Mouse (Mus musculus): Measurements from ENCODE around the gene Eif3i. TPM values are rescaled to one million over a fixed set of nuclear protein-coding genes. Genes with fewer than 3 reads are reported as not detected.

Eif3i gene
- 131 and 152 TPM in 2 replicates for polyA plus RNA-seq (2012)

DNA sequence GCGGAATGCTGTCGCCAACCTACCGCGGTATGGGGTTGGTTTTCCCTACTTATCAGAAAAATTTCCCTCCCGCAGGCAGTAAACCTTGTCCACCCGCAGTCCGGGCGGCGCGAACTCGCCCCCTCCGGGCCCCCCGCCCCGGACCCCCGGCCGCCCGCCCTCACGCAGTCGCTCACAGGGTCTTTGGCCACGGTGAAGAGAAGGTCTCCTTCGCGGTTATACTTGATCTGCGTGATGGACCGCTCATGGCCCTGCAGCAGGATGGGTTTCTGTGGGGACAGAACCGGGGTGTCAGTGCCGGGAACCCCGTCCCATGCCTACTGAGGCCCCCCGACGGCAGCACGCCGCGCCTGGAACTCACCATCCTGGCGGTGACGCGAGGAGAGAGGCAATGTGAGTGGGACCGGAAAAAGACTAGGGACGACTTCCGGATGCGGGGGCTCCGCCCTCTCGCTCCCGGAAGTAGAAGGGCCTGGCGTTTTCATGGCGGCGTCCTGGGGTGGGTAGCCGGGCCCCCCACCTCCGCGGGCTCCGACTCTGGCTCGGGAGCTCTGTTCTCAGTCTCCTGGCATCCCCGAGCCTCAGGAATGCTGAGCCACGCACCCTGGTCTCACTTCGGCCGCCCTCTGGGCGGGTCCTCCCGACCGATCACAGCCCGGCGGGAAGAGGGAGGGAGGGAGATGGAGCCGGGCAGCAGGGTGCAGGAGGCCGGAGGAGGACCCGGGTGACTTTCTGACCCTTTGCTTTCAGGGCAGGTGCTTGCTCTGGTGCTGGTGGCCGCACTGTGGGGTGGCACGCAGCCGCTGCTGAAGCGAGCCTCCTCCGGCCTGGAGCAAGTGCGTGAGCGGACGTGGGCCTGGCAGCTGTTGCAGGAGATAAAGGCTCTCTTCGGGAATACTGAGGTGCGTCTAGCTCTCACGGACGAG lies at the start of gene Eif3i, which contains the start of gene Tmem234:
Eif3i (minus strand) TSS at position 416 of the 926 bp plus-strand sequence.
Tmem234 (plus strand) TSS at position 436 of the 926 bp plus-strand sequence.

DNA sequence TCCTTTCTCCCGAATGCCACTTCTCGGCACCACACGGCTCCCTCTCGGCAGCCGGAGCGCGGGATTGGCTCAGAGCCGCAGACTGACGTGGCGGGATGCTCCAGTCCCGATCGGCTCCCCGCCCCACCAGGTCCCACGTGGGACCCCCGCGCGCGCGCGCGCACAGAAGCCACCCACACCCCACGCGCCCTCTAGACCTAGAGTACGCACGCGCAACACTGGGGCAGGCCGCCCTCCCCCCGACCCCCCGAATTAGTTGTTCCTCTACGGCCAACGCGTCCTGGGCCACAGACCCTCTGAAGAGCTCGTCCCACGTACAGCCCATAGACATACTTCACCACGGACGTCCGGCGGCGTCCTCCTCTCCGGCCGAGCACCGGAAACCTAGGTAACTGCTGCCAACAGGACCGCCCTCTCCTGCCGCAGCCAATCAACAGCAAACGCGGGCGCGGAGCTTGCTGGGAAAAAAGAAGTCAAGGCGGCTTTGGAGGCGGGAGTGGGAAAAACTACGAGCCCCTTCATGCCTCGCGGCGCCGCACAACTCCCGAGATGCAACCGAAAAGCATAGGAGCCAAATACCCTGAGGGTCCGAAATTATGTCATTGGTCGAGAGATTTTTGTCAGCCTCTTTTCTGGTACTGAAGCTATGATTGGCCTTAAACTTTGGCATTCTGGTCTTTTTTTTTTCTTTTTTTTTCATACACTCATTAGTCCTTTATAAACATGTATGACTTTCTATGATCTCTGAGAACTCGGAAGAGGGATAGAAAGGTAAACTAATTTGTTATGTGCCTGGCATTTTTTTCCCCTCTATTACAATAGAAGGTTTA lies 40.4 kb upstream of the Eif3i start, which contains the start of gene Txlna:
Txlna (minus strand) TSS at position 428 of the 830 bp plus-strand sequence.

DNA sequence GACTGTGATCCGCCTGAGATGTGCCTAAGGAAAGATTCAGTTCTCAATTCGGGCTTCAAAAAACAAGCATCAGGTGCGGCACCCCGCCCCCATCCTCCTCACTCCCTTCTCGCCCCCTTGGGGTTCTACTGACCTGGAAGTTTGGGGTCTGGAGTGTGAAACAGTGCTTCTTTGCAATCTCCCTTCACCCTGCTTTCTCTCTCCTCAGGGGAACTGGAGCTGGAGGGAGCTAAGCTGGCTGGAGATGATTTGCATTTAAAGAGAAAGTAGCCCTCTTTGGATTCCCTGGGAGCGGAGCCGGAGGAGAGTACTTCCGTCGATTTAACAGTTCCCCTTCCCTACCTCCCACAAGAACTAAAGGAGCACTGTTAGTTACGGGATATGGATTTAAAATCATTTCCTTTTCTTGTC lies 23.2 kb upstream of the Eif3i start, which contains the start of gene Ccdc28b:
Ccdc28b (minus strand) TSS at position 267 of the 411 bp plus-strand sequence.

DNA sequence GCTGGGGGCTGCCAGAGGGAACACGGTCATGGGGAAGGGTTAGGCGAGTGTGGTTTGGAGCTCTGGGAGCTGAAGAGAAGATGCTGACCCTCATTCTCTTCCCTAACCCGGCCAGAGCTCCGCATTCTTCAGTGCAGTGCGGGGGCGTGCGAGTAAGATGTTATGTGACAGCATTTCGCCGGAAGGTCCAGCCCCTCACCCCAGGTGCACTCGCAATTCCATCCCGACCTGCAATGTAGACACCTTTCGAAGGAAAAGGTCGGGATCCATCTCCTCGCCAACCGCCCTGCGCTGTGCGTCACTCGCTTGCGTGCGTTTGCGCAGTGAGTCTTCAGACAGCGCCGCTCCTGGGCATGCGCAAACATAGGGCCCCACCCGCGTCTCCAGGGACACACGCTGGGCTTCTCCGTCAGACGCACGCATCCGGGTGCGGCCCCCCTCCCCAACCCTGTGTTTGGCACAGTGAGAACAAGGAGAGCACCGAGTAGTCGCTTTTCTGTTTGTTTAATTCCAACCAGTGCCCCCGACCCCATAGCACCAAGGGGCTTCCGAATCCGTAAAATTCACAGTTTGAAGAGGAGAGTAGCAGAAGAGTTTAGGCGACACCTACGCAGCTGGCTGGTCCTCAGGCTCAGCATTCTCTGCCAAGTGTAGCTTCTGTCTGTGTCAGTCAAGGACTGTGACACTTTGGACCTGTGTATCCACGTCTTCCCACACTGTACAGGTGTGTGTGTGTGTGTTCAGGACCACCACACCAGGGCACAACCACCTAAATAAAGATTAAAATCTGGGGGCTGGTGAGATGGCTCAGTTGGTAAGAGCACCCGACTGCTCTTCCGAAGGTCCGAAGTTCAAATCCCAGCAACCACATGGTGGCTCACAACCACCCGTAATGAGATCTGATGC lies 18.6 kb upstream of the Eif3i start, which contains the start of gene Iqcc:
Iqcc (minus strand) TSS at position 314 of the 906 bp plus-strand sequence.

DNA sequence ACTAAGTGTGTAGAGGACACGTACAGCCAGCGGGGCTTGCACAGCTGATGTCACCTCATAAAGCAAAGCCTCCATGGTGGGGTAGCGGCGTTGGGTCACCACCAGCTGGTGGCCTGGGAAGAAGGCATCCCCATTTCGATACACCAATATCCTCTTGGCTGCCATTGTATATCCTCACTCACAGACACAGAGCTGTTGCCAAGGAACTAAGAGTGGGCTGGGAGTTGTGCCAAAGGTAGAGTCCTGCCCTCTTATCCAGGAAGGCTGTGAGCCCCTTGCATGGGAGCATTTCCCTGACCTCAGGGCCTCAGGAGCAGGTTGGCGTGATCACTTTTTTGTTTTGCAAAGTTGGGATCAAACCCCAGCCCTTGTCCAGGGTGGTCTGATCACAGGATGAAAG lies 13.6 kb upstream of the Eif3i start, which contains the start of gene Dcdc2b:
Dcdc2b (minus strand) TSS at position 165 of the 400 bp plus-strand sequence.

DNA sequence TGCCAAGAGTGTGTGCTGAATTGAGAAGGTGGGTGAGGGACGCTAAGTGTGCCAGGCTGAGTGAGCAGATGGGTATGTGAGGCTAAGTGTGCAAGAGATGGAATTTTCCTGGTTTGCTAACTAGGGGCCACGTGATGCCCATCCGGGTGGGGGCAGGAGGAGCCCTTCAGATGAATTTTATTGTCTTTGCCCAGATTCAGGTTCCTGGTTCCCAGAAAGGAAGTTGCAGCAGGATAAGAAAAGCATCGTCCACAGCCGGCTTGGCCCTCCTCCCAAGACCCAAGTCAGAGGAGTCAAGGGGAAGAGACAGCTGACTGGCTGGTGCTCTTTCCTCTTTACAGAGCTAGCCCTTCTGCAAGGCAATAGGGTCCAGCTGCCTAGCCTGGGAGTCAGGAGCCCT lies 22.0 kb downstream of the Eif3i start, which contains the start of gene Fam167b:
Fam167b (minus strand) TSS at position 84 of the 400 bp plus-strand sequence.

DNA sequence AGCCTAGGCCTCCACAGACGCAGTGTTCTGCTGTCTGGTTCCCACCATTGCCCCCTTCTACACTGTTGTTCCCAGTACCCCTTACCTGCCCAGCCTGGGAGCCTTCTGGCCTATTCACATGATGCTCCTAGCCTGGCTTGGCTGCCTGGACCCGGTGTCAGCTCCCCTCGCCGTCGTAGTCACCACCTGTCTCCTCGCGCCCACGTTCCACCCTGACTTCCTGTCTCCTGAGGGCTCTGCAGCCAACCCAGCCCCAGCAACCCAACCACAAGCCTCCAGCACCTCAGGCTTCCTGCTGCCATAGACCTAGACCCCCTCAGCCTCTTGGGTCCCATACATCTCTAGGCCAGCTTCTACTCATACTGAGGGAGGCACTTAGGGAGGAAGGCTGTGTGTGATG lies 27.0 kb downstream of the Eif3i start, which contains the start of gene Lck:
Lck (minus strand) TSS at position 212 of the 400 bp plus-strand sequence.

DNA sequence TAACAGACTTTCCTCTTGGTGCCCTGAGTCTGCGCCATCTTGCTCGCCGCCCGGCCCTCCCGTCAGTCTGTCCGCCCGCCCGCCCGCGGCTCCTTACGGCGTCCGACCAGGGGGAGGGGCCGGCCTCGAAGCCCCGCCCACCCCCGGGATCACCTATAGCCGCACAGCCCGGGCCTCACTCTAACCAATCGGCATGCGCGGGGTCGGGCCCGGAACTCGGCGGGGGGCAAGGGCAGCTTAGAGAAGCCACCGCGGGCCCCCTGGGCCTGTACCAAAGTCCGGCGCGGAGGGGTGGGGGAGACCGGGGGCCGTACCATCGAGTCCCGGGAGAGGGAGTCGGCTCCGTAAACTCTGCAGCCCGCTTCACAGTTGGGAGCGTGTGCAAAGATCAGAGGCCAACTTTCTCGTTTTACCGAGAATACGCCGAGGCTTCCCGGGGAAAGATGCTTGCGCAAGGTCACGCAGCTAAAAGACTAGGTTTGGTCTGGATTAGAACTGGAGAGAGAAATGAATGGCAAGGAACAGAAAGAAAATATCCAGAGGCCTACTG lies 57.8 kb downstream of the Eif3i start, which contains the start of gene Hdac1:
Hdac1 (minus strand) TSS at position 122 of the 550 bp plus-strand sequence.

Other genes with a start within 250 kb of the Eif3i start
- gene Zbtb8a, start 222.5 kb downstream of the Eif3i start, polyA plus RNA-seq (2012) = 3.2 and 3.7 TPM in 2 replicates
- not detected in 2 replicates for gene Zbtb8b, start 159.8 kb downstream of the Eif3i start, polyA plus RNA-seq (2012)
- gene Bsdc1, start 139.1 kb downstream of the Eif3i start, polyA plus RNA-seq (2012) = 80.0 and 116 TPM in 2 replicates
- not detected in 2 replicates for gene Tssk3, start 109.6 kb downstream of the Eif3i start, polyA plus RNA-seq (2012)
- 3.2 and 3.4 TPM in 2 replicates for gene Fam229a, start 109.5 kb downstream of the Eif3i start, polyA plus RNA-seq (2012)
- 233 and 330 TPM in 2 replicates for gene Marcksl1, start 87.1 kb downstream of the Eif3i start, polyA plus RNA-seq (2012)
- 115 and 122 TPM in 2 replicates for gene Hdac1, start 57.9 kb downstream of the Eif3i start, polyA plus RNA-seq (2012)
- 6.4 and 7.9 TPM in 2 replicates for gene Lck, start 27.0 kb downstream of the Eif3i start, polyA plus RNA-seq (2012)
- not detected in 2 replicates for gene Fam167b, start 22.1 kb downstream of the Eif3i start, polyA plus RNA-seq (2012)
- gene Tmem234, start within 50 bp of the Eif3i start, polyA plus RNA-seq (2012) = 186 and 194 TPM in 2 replicates
- 1.2 and 3.3 TPM in 2 replicates for gene Dcdc2b, start 13.6 kb upstream of the Eif3i start, polyA plus RNA-seq (2012)
- 2.2 and 6.9 TPM in 2 replicates for gene Iqcc, start 18.5 kb upstream of the Eif3i start, polyA plus RNA-seq (2012)
- gene Ccdc28b, start 23.3 kb upstream of the Eif3i start, polyA plus RNA-seq (2012) = 38.4 and 40.8 TPM in 2 replicates
- gene Txlna, start 40.4 kb upstream of the Eif3i start, polyA plus RNA-seq (2012) = 53.0 and 92.0 TPM in 2 replicates
- gene Kpna6, start 72.1 kb upstream of the Eif3i start, polyA plus RNA-seq (2012) = 11.6 and 17.3 TPM in 2 replicates
- gene Tmem39b, start 96.2 kb upstream of the Eif3i start, polyA plus RNA-seq (2012) = 52.7 and 54.5 TPM in 2 replicates
- 237 and 238 TPM in 2 replicates for gene Khdrbs1, start 141.7 kb upstream of the Eif3i start, polyA plus RNA-seq (2012)
- 66.3 and 75.8 TPM in 2 replicates for gene Ptp4a2, start 210.6 kb upstream of the Eif3i start, polyA plus RNA-seq (2012)